Mouse (Mus musculus) megakaryocyte, embryonic 14.5 days (primary cell): ENCODE results near the gene Prim2.

ENCODE experiments used
- FLI1 ChIP-seq: IDR thresholded peaks from 2 replicates; pipeline ENCODE4 v1.6.1; 2012; ENCODE audit warnings: low read length, inconsistent platforms, mixed read lengths
- GATA1 ChIP-seq: IDR thresholded peaks from 3 replicates; pipeline ENCODE4 v1.6.1; 2012; ENCODE audit warnings: mixed read lengths, low read length, inconsistent platforms, borderline replicate concordance

DNA sequence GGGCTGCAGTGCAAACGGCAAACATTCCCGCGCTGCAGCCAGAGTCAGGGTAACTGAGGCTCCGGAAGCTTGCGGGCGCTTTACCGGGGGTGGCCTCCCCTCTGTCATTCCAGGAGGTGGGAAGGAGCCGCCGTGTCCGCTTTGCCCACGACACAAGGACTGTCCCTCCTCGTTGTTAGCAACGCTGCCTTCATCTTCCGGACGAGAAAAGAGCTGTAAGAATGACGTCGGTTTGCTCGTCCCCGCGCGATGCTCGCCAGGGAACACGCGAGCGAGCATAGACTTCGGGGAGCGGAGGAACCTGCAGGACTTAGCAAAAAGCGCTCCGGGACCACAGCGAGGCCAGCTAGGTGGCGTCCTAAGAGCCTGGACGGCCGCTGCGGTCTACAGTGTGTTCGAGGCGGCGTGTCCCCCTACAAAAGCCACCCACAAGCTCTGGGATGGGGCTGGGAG is 595 bp upstream of the Prim2 start:
- no peak for TF ChIP-seq GATA1
- no peak for TF ChIP-seq FLI1
